Comparison of ENCODE assay signal across 22 mouse cellular contexts in the genomic region with DNA sequence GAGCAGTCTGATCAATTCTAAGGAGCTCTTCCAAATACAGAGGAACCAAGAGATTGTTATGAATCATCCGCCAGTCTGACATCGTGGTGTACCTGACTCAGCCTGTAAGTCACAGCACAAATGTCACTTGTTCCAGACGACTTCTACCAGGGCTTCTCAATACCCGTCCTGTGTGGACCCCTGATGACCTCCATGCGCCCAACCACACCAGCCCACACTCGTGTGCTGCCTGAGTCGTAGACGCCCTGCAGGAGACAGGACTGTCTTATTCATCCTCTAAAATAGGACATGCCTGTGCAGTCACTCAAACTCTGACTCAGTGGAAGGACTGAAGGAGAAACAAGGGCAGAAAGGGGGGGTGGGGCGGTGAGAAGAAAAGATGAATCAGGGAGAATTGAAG. TPM values are rescaled to one million over a fixed set of nuclear protein-coding genes. Genes with fewer than 3 reads are reported as not detected.
A peak's percentile ranks its signal among the peaks of the same experiment; 100 is the strongest.
DNase-seq lines count a peak whose midpoint lies in the region; ATAC-seq and TF ChIP-seq lines count a peak whose summit lies in the region.
"Had no signal": no experiment of that assay in that cellular context is flagged by ENCODE, and none has a peak within 500 bp of the region (broad histone marks: within the 10 kb centered on the region; RNA-seq: fewer than 3 reads in every experiment).

No protein-coding gene starts in this region.

- H3K4me1 ChIP-seq in hindbrain, embryonic 10.5 days (replicated peaks) = no peaks in the 10 kb centered on the region
- H3K4me1 ChIP-seq: forebrain, embryonic 13.5 days; hindbrain, embryonic 13.5 days; intestine, embryonic 15.5 days; limb, embryonic 10.5 days; stomach, embryonic 15.5 days had no signal

- WGBS in hindbrain, embryonic 10.5 days = 64% methylated on average over 9 of the region's 9 CpGs

- no peaks in the 10 kb centered on the region for H3K9me3 ChIP-seq in hindbrain, embryonic 10.5 days
- H3K9me3 ChIP-seq: forebrain, embryonic 13.5 days; hindbrain, embryonic 13.5 days; intestine, embryonic 15.5 days; limb, embryonic 10.5 days; stomach, embryonic 15.5 days had no signal

- CTCF ChIA-PET in Patski (lab: Charles Lee) = interaction anchor here (0.9 to 1.1 kb wide), 2 partner anchors 10 to 25 kb away, joined by 4 to 7 read pairs; no protein-coding TSS in a partner anchor

- peak; percentile 30 for DNase-seq in right cerebral cortex, postnatal 25 days
- DNase-seq in right cerebral cortex, postnatal 14 days = no peak
- no peak for DNase-seq in Patski (ENCODE audit: low read depth, low spot score)
- peak; percentile 74 for DNase-seq in brain, adult 2 months (ENCODE audit: low read depth, low spot score)
- DNase-seq in spleen, adult 18-20 months = no peak
- DNase-seq in natural killer cell, adult 2 months (ENCODE audit: low spot score in 2 of 2) = no peak
- DNase-seq in hindbrain, embryonic 10.5 days (ENCODE audit: low spot score) = no peak
- DNase-seq: cerebellum, adult 8-10 months; heart, postnatal 10 days; kidney, adult 9 months; kidney, postnatal 36 days; layer of hippocampus, adult 9-11 months; lung, adult 18-20 months; lung, postnatal 14 days; midbrain, embryonic 14.5 days; retina, postnatal 1 day had no signal

- H3K4me3 ChIP-seq in hindbrain, embryonic 10.5 days = no peak overlapping the region
- H3K4me3 ChIP-seq: forebrain, embryonic 13.5 days; hindbrain, embryonic 13.5 days; intestine, embryonic 15.5 days; limb, embryonic 10.5 days; stomach, embryonic 15.5 days had no signal

- peaks cover 57% of the 10 kb centered on the region for H3K36me3 ChIP-seq in hindbrain, embryonic 10.5 days

- TF ChIP-seq CTCF in Patski (IDR thresholded peaks at IDR 0.05) = no peak

- ATAC-seq in Patski = peak; percentile 61
- ATAC-seq: forebrain, embryonic 13.5 days; intestine, embryonic 15.5 days had no signal

- no peak overlapping the region for H3K27ac ChIP-seq in hindbrain, embryonic 10.5 days
- H3K27ac ChIP-seq: forebrain, embryonic 13.5 days; hindbrain, embryonic 13.5 days; intestine, embryonic 15.5 days; limb, embryonic 10.5 days; stomach, embryonic 15.5 days had no signal

- POLR2A ChIA-PET in Patski (lab: Charles Lee) = no interaction called here

- no peaks in the 10 kb centered on the region for H3K27me3 ChIP-seq in Patski
- H3K27me3 ChIP-seq in hindbrain, embryonic 10.5 days (ENCODE audit: insufficient read depth, poor library complexity, severe bottlenecking) = no peaks in the 10 kb centered on the region
- H3K27me3 ChIP-seq: CH12.LX; forebrain, embryonic 13.5 days; hindbrain, embryonic 13.5 days; intestine, embryonic 15.5 days; stomach, embryonic 15.5 days had no signal

- in situ Hi-C loops in Patski (cut with MboI; ENCODE audit: low pct_unique_long_range_greater_than_20kb) = no loop called here

RNA-seq across cellular contexts. Expression of a gene that starts 42.8 kb away (rescaled TPM):
- polyA plus RNA-seq in Patski (2021) = 49.3 TPM
- polyA plus RNA-seq in hindbrain, embryonic 10.5 days (2016; fragmentation: Nextera tagmentation; extraction: Ambion mirVana) = 46.4 and 47.7 TPM in 2 replicates

Comparison
In these comparisons a context has a peak if more than half of its experiments do, and no peak if none do; other contexts are left out.
1. DNase-seq: peak in right cerebral cortex, postnatal 25 days (single experiment) and brain, adult 2 months (single experiment); none in right cerebral cortex, postnatal 14 days (single experiment), Patski (single experiment), spleen, adult 18-20 months (0 of 2), natural killer cell, adult 2 months (0 of 2) and hindbrain, embryonic 10.5 days (single experiment).